Mouse (Mus musculus) CH12.LX (cell line): Measurements from ENCODE around the gene Tmem50b.

Experiments used
- CTCF ChIP-seq, 2 experiments: IDR thresholded peaks in 1 of 2; conservative IDR thresholded peaks in 1 of 2; 2 replicates each; pipeline ENCODE4 v1.5.1; 2011 to 2012; ENCODE audit warnings: low read depth in 2 of 2, low read length in 2 of 2, improper control_type of control experiment in 1 of 2, inconsistent platforms in 1 of 2, mild to moderate bottlenecking in 1 of 2, moderate library complexity in 1 of 2
- POLR2A ChIP-seq: IDR thresholded peaks from 2 replicates; pipeline ENCODE4 v1.6.1; 2011; ENCODE audit warnings: low read depth, mild to moderate bottlenecking, improper control_type of control experiment, low read length

- TF ChIP-seq POLR2A (peak; percentile 59; the same call in 1 of the 2 replicates), CTCF (conservative IDR thresholded peaks at IDR 0.05 in 1 of 2, IDR thresholded peaks at IDR 0.05 in 1 of 2; ENCODE audit: low read depth in 2 of 2, low read length in 2 of 2) (no peak)
These were observed 35.8 kb downstream of the Tmem50b start for GRCm38 (mm10) chr16:91561541-91562457.
